Mouse (Mus musculus) intestine, embryonic 16.5 days (tissue): Measurements from ENCODE around the gene Hmgb1. TPM values are rescaled to one million over a fixed set of nuclear protein-coding genes. Genes with fewer than 3 reads are reported as not detected.
A peak's percentile ranks its signal among the peaks of the same experiment; 100 is the strongest.

Source experiments
- ATAC-seq: fragments of 200-750 bp; cut with Nextera tagmentation; 2 replicates; pipeline ENCODE4 v1.8.0; 2017; ENCODE audit warnings: moderate TSS enrichment, moderate library complexity
- H3K27ac ChIP-seq: fragments of 300-500 bp; sonication (generic); 2 replicates; pipeline ENCODE4 v1.5.1; 2014; ENCODE audit warnings: mild to moderate bottlenecking, low read length
- H3K27me3 ChIP-seq: fragments of 300-500 bp; sonication (generic); replicated peaks from 2 replicates; pipeline ENCODE4 v1.6.1; 2014; ENCODE audit warnings: low read length, control low read depth, mixed read lengths; ENCODE audit not compliant: control insufficient read depth, insufficient read depth
- H3K36me3 ChIP-seq: fragments of 300-500 bp; sonication (generic); 2 replicates; pipeline ENCODE4 v1.6.1; 2014; ENCODE audit warnings: low read length, control low read depth; ENCODE audit not compliant: control insufficient read depth, insufficient read depth
- H3K4me1 ChIP-seq: fragments of 300-500 bp; sonication (generic); 2 replicates; pipeline ENCODE4 v1.6.1; 2014; ENCODE audit warnings: low read length, control low read depth, mixed read lengths; ENCODE audit not compliant: control insufficient read depth, insufficient read depth
- H3K4me2 ChIP-seq: fragments of 300-500 bp; sonication (generic); 2 replicates; pipeline ENCODE4 v1.6.1; 2014; ENCODE audit warnings: low read depth, low read length, control low read depth
- H3K4me3 ChIP-seq: fragments of 300-500 bp; sonication (generic); 2 replicates; pipeline ENCODE4 v1.5.1; 2014; ENCODE audit warnings: mild to moderate bottlenecking, low read length
- H3K9ac ChIP-seq: fragments of 300-500 bp; sonication (generic); 2 replicates; pipeline ENCODE4 v1.6.1; 2014; ENCODE audit warnings: low read depth, low read length
- H3K9me3 ChIP-seq: fragments of 300-500 bp; sonication (generic); 2 replicates; pipeline ENCODE4 v1.6.1; 2016; ENCODE audit warnings: low read length, control low read depth; ENCODE audit not compliant: control insufficient read depth
- WGBS: fragments of 180-500 bp; shearing (Covaris S2); extraction: QIAGEN DNeasy Blood & Tissue Kit; methylation state at CpG from one replicate; pipeline ENCODE4 v1.1.7; 2014; 5-methylcytosine and 5-hydroxymethylcytosine counted together
- polyA plus RNA-seq: library from polyadenylated mRNA; unstranded; fragments of >200 nt; fragmentation: Nextera tagmentation; extraction: Ambion mirVana; gene quantifications from 2 replicates; pipeline ENCODE4 v1.2.1, GENCODE M21; 2015

Hmgb1 gene
- polyA plus RNA-seq: 780 and 921 TPM in 2 replicates

DNA sequence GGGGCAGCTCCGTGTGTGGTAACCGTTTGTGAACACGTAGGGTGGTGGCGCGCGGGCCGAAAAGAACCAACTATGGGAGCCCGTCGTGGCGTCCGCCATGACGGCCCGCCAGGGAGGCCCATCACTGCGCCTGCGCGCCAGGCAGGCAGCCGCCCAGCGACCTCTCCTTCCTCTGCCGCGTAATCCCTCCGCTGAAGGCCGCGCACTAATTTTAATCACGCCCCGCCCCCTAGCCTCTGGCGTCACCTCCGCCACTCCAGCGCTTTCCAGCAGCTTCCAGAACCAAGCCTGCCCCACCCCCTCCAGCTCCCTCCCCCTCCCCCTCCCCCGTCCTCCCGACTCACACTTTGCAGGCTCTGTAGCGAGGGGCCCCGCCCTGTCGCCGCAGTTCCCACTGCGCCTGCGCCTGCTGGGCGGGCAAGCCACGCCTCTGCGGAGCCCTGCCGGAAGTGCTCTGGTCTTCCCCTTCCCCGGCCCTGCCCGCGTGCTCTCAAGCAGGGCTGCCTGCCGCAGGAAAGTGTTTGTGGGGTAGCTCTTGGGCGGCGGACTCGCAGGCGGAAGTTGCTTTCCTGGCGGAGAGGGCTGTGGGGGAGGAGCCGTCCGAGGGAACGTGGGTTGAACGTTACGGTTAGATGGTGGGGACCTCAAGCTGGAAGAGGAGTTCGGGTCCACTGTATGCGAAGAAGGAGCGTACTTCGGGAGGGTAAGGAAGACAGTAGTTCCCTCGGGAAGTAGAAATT is at the start of gene Hmgb1, which contains the start of gene Uspl1:
TSS of gene Hmgb1 (minus strand) at position 386 of the 740 bp plus-strand sequence.
TSS of gene Uspl1 (plus strand) at position 247 of the 740 bp plus-strand sequence.
- peak within 1 kb of the TSS; percentile 95 for H3K27ac ChIP-seq
- under 1% methylated on average over 58 of the region's 59 CpGs for WGBS
- no peaks in the 10 kb centered on the region for H3K27me3 ChIP-seq
- H3K4me2 ChIP-seq: peak within 1 kb of the TSS; percentile 80
- H3K9me3 ChIP-seq: no peaks in the 10 kb centered on the region
- H3K9ac ChIP-seq: peak within 1 kb of the TSS; percentile 89
- H3K36me3 ChIP-seq: peaks cover 4% of the 10 kb centered on the region; the same call in 1 of the 2 replicates
- ATAC-seq: peak; percentile 99
- H3K4me3 ChIP-seq: peak within 1 kb of the TSS; percentile 76
- H3K4me1 ChIP-seq: peaks cover 9% of the 10 kb centered on the region

DNA sequence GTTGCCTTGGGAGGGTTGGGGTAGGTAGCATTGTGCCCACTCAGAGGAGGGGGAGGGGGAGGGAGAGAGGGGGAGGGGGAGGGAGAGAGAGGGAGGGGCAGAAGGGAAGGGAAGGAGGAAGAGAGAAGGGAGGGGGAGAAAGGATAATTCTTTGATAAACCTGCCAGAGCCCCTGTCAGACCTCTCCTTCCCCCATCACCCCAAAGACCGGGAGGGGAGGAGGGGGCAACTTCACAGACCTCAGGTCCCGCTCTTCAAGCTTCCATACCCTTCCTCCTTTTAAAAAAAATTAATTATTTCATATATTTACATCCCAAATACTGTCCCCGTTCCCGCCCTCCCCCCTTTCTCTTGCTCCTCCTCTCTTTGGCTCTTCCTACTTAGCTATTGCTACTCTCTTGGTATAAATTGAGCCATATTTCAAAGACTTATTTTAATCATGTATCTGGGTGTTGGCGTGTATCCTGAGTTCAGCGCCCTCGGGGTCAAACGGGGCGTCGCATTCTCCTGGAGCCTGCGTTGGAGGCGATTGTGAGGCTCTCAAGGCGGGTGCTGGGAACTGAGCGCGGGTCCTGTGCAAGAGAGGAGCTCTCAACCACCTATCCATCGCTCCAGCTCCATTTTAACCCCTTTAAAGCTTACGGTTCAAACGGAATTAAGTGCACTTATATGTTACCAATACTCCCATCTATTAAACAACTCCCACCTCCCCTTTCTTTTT is 45.5 kb upstream of the Hmgb1 start:
- Histone ChIP-seq H3K4me1 (peaks cover 4% of the 10 kb centered on the region; the same call in 1 of the 2 replicates), H3K36me3 (no peaks in the 10 kb centered on the region), H3K4me3 (peak overlapping the region; percentile 52), H3K9me3 (0 out of 2 replicates have a peak, but pooled peaks cover 2% of the 10 kb centered on the region), H3K4me2 (peak overlapping the region; percentile 49), H3K27ac (peak overlapping the region; percentile 83), H3K27me3 (no peaks in the 10 kb centered on the region), H3K9ac (peak overlapping the region; percentile 69)
- WGBS: 74% methylated on average over 18 of the region's 18 CpGs
- ATAC-seq: peak; percentile 4; the same call in 1 of the 2 replicates

GRCm38 (mm10) chr5:149228700-149229618 is 44.7 kb upstream of the Hmgb1 start:
- H3K4me1 ChIP-seq: peaks cover 7% of the 10 kb centered on the region
- H3K9me3 ChIP-seq: 0 out of 2 replicates have a peak, but pooled peaks cover 2% of the 10 kb centered on the region
- H3K4me2 ChIP-seq: peak overlapping the region; percentile 49
- ATAC-seq: peak; percentile 100
- 2% methylated on average over 55 of the region's 55 CpGs for WGBS
- no peaks in the 10 kb centered on the region for H3K27me3 ChIP-seq
- H3K4me3 ChIP-seq: peak overlapping the region; percentile 52
- peak overlapping the region; percentile 83 for H3K27ac ChIP-seq
- H3K36me3 ChIP-seq: no peaks in the 10 kb centered on the region
- peak overlapping the region; percentile 69 for H3K9ac ChIP-seq

GRCm38 (mm10) chr5:149224666-149225065 is 40.4 kb upstream of the Hmgb1 start:
- 17% methylated on average over 7 of the region's 7 CpGs for WGBS
- Histone ChIP-seq H3K9ac (no peak overlapping the region), H3K9me3 (no peaks in the 10 kb centered on the region), H3K27ac (no peak overlapping the region), H3K4me1 (peaks cover 4% of the 10 kb centered on the region), H3K27me3 (no peaks in the 10 kb centered on the region), H3K4me2 (no peak overlapping the region), H3K4me3 (no peak overlapping the region), H3K36me3 (no peaks in the 10 kb centered on the region)
- ATAC-seq: no peak

DNA sequence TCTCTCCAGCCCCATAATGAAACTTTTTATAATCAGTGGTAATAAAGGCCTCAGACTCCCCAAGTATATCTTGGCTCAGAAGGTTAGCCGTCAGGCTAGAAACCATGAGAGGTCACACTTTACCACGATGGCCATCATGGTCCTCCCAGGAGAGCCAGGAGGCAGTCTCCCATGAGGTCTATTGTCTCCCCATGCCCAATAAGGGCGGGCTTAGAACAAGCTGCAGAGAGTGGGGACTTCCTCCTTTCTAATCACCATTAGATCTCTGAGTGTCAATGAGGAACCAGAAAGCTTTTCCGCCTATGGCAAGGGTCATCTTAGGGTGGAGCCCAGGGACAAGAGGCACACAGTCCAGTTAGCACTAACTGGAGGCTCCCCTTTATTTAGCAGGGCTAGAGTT is 37.1 kb upstream of the Hmgb1 start:
- Histone ChIP-seq H3K9me3 (no peaks in the 10 kb centered on the region), H3K4me3 (no peak overlapping the region), H3K4me2 (no peak overlapping the region), H3K27me3 (no peaks in the 10 kb centered on the region), H3K9ac (no peak overlapping the region), H3K4me1 (peaks cover 3% of the 10 kb centered on the region; the same call in 1 of the 2 replicates), H3K27ac (no peak overlapping the region), H3K36me3 (no peaks in the 10 kb centered on the region)
- no peak for ATAC-seq
- WGBS: 85% methylated on average over 4 of the region's 4 CpGs

- no peak for ATAC-seq
- WGBS: 80% methylated on average over 3 of the region's 3 CpGs
These were observed 35.2 kb upstream of the Hmgb1 start for GRCm38 (mm10) chr5:149219493-149219892.

DNA sequence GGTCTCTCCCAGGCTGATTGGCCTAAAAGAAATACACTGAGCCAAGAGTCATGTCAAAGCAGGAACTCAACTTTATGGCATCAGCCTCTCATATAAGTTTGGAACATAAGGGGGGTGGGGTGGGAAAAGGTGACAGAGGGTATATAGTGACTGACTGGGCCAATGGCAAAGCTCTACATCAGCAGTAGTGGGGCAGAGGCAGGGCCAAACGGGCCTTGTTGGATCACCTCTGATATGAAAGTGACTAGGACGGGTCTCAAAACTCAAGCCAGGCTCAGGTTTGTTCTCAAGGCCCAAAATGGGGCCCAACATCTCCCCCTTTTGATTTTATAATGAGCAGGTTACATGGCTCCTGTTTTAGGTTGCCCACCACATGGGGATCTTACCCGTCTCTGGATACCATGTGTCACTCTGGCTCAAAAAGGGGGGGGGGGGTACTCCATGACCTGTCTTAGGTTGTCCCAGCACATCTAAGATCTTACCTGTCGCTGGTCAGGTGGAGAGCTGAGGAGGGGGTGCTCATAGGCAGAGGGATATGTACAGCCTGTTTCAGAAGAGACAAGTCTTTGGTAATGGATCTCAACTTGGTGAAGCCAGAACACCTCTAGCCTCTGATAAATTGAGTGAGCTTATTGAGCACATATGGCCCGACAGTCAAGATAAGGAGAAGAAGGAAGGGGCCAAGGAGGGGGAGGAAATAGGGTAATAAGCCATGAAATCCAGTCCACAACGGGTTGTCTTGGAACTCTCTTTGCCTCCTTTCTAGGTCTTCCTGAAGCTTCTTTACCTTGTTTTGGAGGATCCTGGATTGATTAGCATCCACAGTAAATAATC is 33.5 kb upstream of the Hmgb1 start:
- Histone ChIP-seq H3K4me1 (no peaks in the 10 kb centered on the region), H3K27me3 (no peaks in the 10 kb centered on the region), H3K36me3 (peaks cover 7% of the 10 kb centered on the region), H3K9ac (no peak overlapping the region), H3K4me3 (no peak overlapping the region), H3K9me3 (no peaks in the 10 kb centered on the region), H3K4me2 (no peak overlapping the region), H3K27ac (no peak overlapping the region)
- peak; percentile 40; the same call in 1 of the 2 replicates for ATAC-seq
- WGBS: 66% methylated on average over 6 of the region's 6 CpGs

More at GRCm38 (mm10) chr5:149219493-149219892, 35.2 kb upstream of the Hmgb1 start:
- H3K9me3 ChIP-seq: no peaks in the 10 kb centered on the region
- no peaks in the 10 kb centered on the region for H3K27me3 ChIP-seq
- no peak overlapping the region for H3K4me3 ChIP-seq
- peaks cover 7% of the 10 kb centered on the region for H3K36me3 ChIP-seq
- H3K27ac ChIP-seq: no peak overlapping the region
- H3K4me1 ChIP-seq: peaks cover 3% of the 10 kb centered on the region; the same call in 1 of the 2 replicates
- no peak overlapping the region for H3K4me2 ChIP-seq
- no peak overlapping the region for H3K9ac ChIP-seq

DNA sequence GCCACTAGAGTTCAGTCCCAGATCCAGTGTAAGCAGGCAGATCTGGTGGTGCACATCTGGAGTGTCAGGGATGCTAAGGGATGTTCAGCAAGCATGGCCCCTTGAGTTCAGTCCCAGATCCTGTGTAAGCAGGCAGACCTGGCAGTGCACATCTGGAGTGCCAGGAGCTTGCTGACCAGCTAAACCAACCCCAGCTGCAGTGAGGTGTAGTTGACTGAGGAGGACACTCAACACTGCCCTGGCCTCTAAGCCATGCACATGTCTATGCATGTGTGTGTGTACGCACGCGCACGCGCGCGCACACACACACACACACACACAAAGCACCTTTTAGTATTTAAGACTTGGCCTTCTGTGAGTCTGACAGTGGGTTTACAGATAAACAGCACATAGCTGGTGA is 31.3 kb upstream of the Hmgb1 start:
- Histone ChIP-seq H3K27ac (no peak overlapping the region), H3K4me3 (no peak overlapping the region), H3K4me1 (no peaks in the 10 kb centered on the region), H3K9me3 (no peaks in the 10 kb centered on the region), H3K4me2 (no peak overlapping the region), H3K9ac (no peak overlapping the region), H3K36me3 (peaks cover 7% of the 10 kb centered on the region), H3K27me3 (no peaks in the 10 kb centered on the region)
- ATAC-seq: no peak
- 99% methylated on average over 7 of the region's 7 CpGs for WGBS
